Mouse (Mus musculus): ENCODE results near the gene Mphosph6. TPM values are rescaled to one million over a fixed set of nuclear protein-coding genes. Genes with fewer than 3 reads are reported as not detected.

The Mphosph6 gene
- polyA plus RNA-seq, 1 experiment from 2014 or later = 58.1 TPM

- Histone ChIP-seq H3K4me1 (replicated peaks; ENCODE audit: control insufficient read depth, insufficient read depth, low read length) (peaks cover 13% of the 10 kb centered on the region), H3K4me3 (ENCODE audit: low read length) (no peak overlapping the region), H3K36me3 (ENCODE audit: control insufficient read depth, insufficient read depth, low read length) (peaks cover 32% of the 10 kb centered on the region), H3K27me3 (ENCODE audit: control insufficient read depth, insufficient read depth, low read depth, low read length) (no peaks in the 10 kb centered on the region), H3K9me3 (ENCODE audit: control insufficient read depth, low read length) (no peaks in the 10 kb centered on the region), H3K4me2 (ENCODE audit: low read depth, low read length) (no peak overlapping the region), H3K9ac (ENCODE audit: low read length) (no peak overlapping the region), H3K27ac (ENCODE audit: low read length) (no peak overlapping the region)
- WGBS = 87% methylated on average over 12 of the region's 15 CpGs
- no peak for ATAC-seq (ENCODE audit: low read depth)
Observed at GRCm38 (mm10) chr8:117796464-117796863, 5.3 kb downstream of the Mphosph6 start.

- Histone ChIP-seq H3K9ac (ENCODE audit: low read length) (no peak overlapping the region), H3K4me1 (replicated peaks; ENCODE audit: control insufficient read depth, insufficient read depth, low read length) (0 out of 2 replicates have a peak, but pooled peaks cover under 1% of the 10 kb centered on the region), H3K27me3 (ENCODE audit: control insufficient read depth, insufficient read depth, low read depth, low read length) (no peaks in the 10 kb centered on the region), H3K9me3 (ENCODE audit: control insufficient read depth, low read length) (no peaks in the 10 kb centered on the region), H3K27ac (ENCODE audit: low read length) (no peak overlapping the region), H3K4me2 (ENCODE audit: low read depth, low read length) (no peak overlapping the region), H3K36me3 (ENCODE audit: control insufficient read depth, insufficient read depth, low read length) (peaks cover 49% of the 10 kb centered on the region), H3K4me3 (ENCODE audit: low read length) (no peak overlapping the region)
- no peak for ATAC-seq (ENCODE audit: low read depth)
- WGBS = 91% methylated on average over 10 of the region's 10 CpGs
Observed at GRCm38 (mm10) chr8:117794581-117794980, 7.2 kb downstream of the Mphosph6 start.

GRCm38 (mm10) chr8:117792616-117793144 is 9.1 kb downstream of the Mphosph6 start:
- no peak overlapping the region for H3K9ac ChIP-seq (ENCODE audit: low read length)
- H3K9me3 ChIP-seq (ENCODE audit: control insufficient read depth, low read length) = no peaks in the 10 kb centered on the region
- no peak overlapping the region for H3K4me3 ChIP-seq (ENCODE audit: low read length)
- H3K4me1 ChIP-seq (replicated peaks; ENCODE audit: control insufficient read depth, insufficient read depth, low read length) = no peaks in the 10 kb centered on the region
- H3K4me2 ChIP-seq (ENCODE audit: low read depth, low read length) = no peak overlapping the region
- 84% methylated on average over 19 of the region's 19 CpGs for WGBS
- no peak for ATAC-seq (ENCODE audit: low read depth)
- H3K27me3 ChIP-seq (ENCODE audit: control insufficient read depth, insufficient read depth, low read depth, low read length) = no peaks in the 10 kb centered on the region
- no peak overlapping the region for H3K27ac ChIP-seq (ENCODE audit: low read length)
- peaks cover 48% of the 10 kb centered on the region for H3K36me3 ChIP-seq (ENCODE audit: control insufficient read depth, insufficient read depth, low read length)

GRCm38 (mm10) chr8:117786428-117786827 is 15.3 kb downstream of the Mphosph6 start:
- H3K36me3 ChIP-seq (ENCODE audit: control insufficient read depth, insufficient read depth, low read length) = peaks cover 26% of the 10 kb centered on the region
- 82% methylated on average over 3 of the region's 3 CpGs for WGBS
- no peak overlapping the region for H3K27ac ChIP-seq (ENCODE audit: low read length)
- no peaks in the 10 kb centered on the region for H3K9me3 ChIP-seq (ENCODE audit: control insufficient read depth, low read length)
- H3K4me2 ChIP-seq (ENCODE audit: low read depth, low read length) = no peak overlapping the region
- no peaks in the 10 kb centered on the region for H3K27me3 ChIP-seq (ENCODE audit: control insufficient read depth, insufficient read depth, low read depth, low read length)
- H3K9ac ChIP-seq (ENCODE audit: low read length) = no peak overlapping the region
- ATAC-seq (ENCODE audit: low read depth) = no peak
- no peaks in the 10 kb centered on the region for H3K4me1 ChIP-seq (replicated peaks; ENCODE audit: control insufficient read depth, insufficient read depth, low read length)
- no peak overlapping the region for H3K4me3 ChIP-seq (ENCODE audit: low read length)

- WGBS = 87% methylated on average over 7 of the region's 7 CpGs
- H3K4me3 ChIP-seq (ENCODE audit: low read length) = no peak overlapping the region
- no peak for ATAC-seq (ENCODE audit: low read depth)
- no peak overlapping the region for H3K9ac ChIP-seq (ENCODE audit: low read length)
- 0 out of 2 replicates have a peak, but pooled peaks cover 3% of the 10 kb centered on the region for H3K36me3 ChIP-seq (ENCODE audit: control insufficient read depth, insufficient read depth, low read length)
- H3K27me3 ChIP-seq (ENCODE audit: control insufficient read depth, insufficient read depth, low read depth, low read length) = no peaks in the 10 kb centered on the region
- H3K4me2 ChIP-seq (ENCODE audit: low read depth, low read length) = no peak overlapping the region
- H3K4me1 ChIP-seq (replicated peaks; ENCODE audit: control insufficient read depth, insufficient read depth, low read length) = no peaks in the 10 kb centered on the region
- no peaks in the 10 kb centered on the region for H3K9me3 ChIP-seq (ENCODE audit: control insufficient read depth, low read length)
- no peak overlapping the region for H3K27ac ChIP-seq (ENCODE audit: low read length)
Observed at GRCm38 (mm10) chr8:117783021-117783420, 18.7 kb downstream of the Mphosph6 start.

GRCm38 (mm10) chr8:117781375-117782129 is 20.2 kb downstream of the Mphosph6 start:
- 56% methylated on average over 6 of the region's 6 CpGs for WGBS
- no peaks in the 10 kb centered on the region for H3K4me1 ChIP-seq (replicated peaks; ENCODE audit: control insufficient read depth, insufficient read depth, low read length)
- no peaks in the 10 kb centered on the region for H3K27me3 ChIP-seq (ENCODE audit: control insufficient read depth, insufficient read depth, low read depth, low read length)
- no peak overlapping the region for H3K9ac ChIP-seq (ENCODE audit: low read length)
- no peak overlapping the region for H3K27ac ChIP-seq (ENCODE audit: low read length)
- H3K4me2 ChIP-seq (ENCODE audit: low read depth, low read length) = no peak overlapping the region
- no peaks in the 10 kb centered on the region for H3K9me3 ChIP-seq (ENCODE audit: control insufficient read depth, low read length)
- H3K36me3 ChIP-seq (ENCODE audit: control insufficient read depth, insufficient read depth, low read length) = no peaks in the 10 kb centered on the region
- ATAC-seq (ENCODE audit: low read depth) = no peak
- no peak overlapping the region for H3K4me3 ChIP-seq (ENCODE audit: low read length)

- Histone ChIP-seq H3K27ac (ENCODE audit: low read length) (no peak overlapping the region), H3K4me1 (replicated peaks; ENCODE audit: control insufficient read depth, insufficient read depth, low read length) (no peaks in the 10 kb centered on the region), H3K36me3 (ENCODE audit: control insufficient read depth, insufficient read depth, low read length) (no peaks in the 10 kb centered on the region), H3K9ac (ENCODE audit: low read length) (no peak overlapping the region), H3K4me3 (ENCODE audit: low read length) (no peak overlapping the region), H3K4me2 (ENCODE audit: low read depth, low read length) (no peak overlapping the region), H3K9me3 (ENCODE audit: control insufficient read depth, low read length) (no peaks in the 10 kb centered on the region), H3K27me3 (ENCODE audit: control insufficient read depth, insufficient read depth, low read depth, low read length) (no peaks in the 10 kb centered on the region)
- 82% methylated on average over 6 of the region's 6 CpGs for WGBS
- ATAC-seq (ENCODE audit: low read depth) = no peak
Observed at GRCm38 (mm10) chr8:117779344-117779743, 22.4 kb downstream of the Mphosph6 start.

- Histone ChIP-seq H3K4me2 (ENCODE audit: low read depth, low read length) (no peak overlapping the region), H3K27ac (ENCODE audit: low read length) (no peak overlapping the region), H3K27me3 (ENCODE audit: control insufficient read depth, insufficient read depth, low read depth, low read length) (no peaks in the 10 kb centered on the region), H3K4me3 (ENCODE audit: low read length) (no peak overlapping the region), H3K4me1 (replicated peaks; ENCODE audit: control insufficient read depth, insufficient read depth, low read length) (no peaks in the 10 kb centered on the region), H3K36me3 (ENCODE audit: control insufficient read depth, insufficient read depth, low read length) (no peaks in the 10 kb centered on the region), H3K9ac (ENCODE audit: low read length) (no peak overlapping the region), H3K9me3 (ENCODE audit: control insufficient read depth, low read length) (no peaks in the 10 kb centered on the region)
- 48% methylated on average over 11 of the region's 11 CpGs for WGBS
- ATAC-seq (ENCODE audit: low read depth) = no peak
Observed at GRCm38 (mm10) chr8:117778531-117779322, 23.0 kb downstream of the Mphosph6 start.

GRCm38 (mm10) chr8:117776075-117776474 is 25.7 kb downstream of the Mphosph6 start:
- no peak overlapping the region for H3K4me2 ChIP-seq (ENCODE audit: low read depth, low read length)
- H3K27ac ChIP-seq (ENCODE audit: low read length) = no peak overlapping the region
- H3K9me3 ChIP-seq (ENCODE audit: control insufficient read depth, low read length) = no peaks in the 10 kb centered on the region
- WGBS = 74% methylated on average over 10 of the region's 10 CpGs
- H3K36me3 ChIP-seq (ENCODE audit: control insufficient read depth, insufficient read depth, low read length) = no peaks in the 10 kb centered on the region
- no peaks in the 10 kb centered on the region for H3K27me3 ChIP-seq (ENCODE audit: control insufficient read depth, insufficient read depth, low read depth, low read length)
- no peaks in the 10 kb centered on the region for H3K4me1 ChIP-seq (replicated peaks; ENCODE audit: control insufficient read depth, insufficient read depth, low read length)
- H3K4me3 ChIP-seq (ENCODE audit: low read length) = no peak overlapping the region
- H3K9ac ChIP-seq (ENCODE audit: low read length) = no peak overlapping the region
- no peak for ATAC-seq (ENCODE audit: low read depth)

Measured in lung, embryonic 16.5 days (tissue).